Mouse (Mus musculus): Measurements from ENCODE around the gene Rbfox1. TPM values are rescaled to one million over a fixed set of nuclear protein-coding genes. Genes with fewer than 3 reads are reported as not detected.

The Rbfox1 gene
- total and polyA plus RNA-seq, 3 experiments = not detected

DNA sequence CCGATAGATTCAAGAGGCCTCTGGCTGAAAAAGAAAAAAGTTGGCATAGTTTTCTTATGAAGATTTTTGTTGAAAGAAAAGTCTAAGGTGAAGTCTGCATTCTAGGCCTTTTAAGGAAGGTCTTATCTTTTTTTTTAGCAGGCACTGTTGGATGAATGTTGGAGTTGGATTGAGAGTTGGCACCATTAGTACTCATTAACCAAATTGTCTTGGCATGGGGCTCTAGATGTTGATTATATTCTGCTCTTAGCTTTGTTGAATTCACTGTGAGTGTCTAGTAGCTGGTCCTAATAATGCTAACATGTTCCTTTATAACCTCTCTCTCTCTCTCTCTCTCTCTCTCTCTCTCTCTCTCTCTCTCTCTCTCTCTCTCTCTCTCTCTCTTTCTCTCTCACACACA, 731.4 kb downstream of the Rbfox1 start:
- no peaks in the 10 kb centered on the region for H3K36me3 ChIP-seq (ENCODE audit: control insufficient read depth in 1 of 2, insufficient read depth in 2 of 2, low read length in 2 of 2)
- no peaks in the 10 kb centered on the region for H3K27me3 ChIP-seq (ENCODE audit: control insufficient read depth in 1 of 2, insufficient read depth in 2 of 2, low read length in 2 of 2)
- no peak for DNase-seq (ENCODE audit: low read depth, low spot score)
- H3K4me1 ChIP-seq (ENCODE audit: control insufficient read depth in 1 of 2, insufficient read depth in 2 of 2, low read length in 2 of 2) = no peaks in the 10 kb centered on the region
- no peak overlapping the region for H3K4me3 ChIP-seq (ENCODE audit: control insufficient read depth in 1 of 2, insufficient read depth in 1 of 2, low read depth in 2 of 2, low read length in 2 of 2)
- no peak overlapping the region for H3K27ac ChIP-seq (ENCODE audit: control insufficient read depth, low read depth, low read length)
- TF ChIP-seq ELF1 (IDR thresholded peaks at IDR 0.05; ENCODE audit: low read depth, low read length) (no peak), E2F4 (IDR thresholded peaks at IDR 0.05; ENCODE audit: borderline replicate concordance, low read depth, low read length) (no peak), NELFE (IDR thresholded peaks at IDR 0.05; ENCODE audit: low read depth, low read length) (no peak), TAL1 (IDR thresholded peaks at IDR 0.05; ENCODE audit: low read length) (no peak), NRF1 (IDR thresholded peaks at IDR 0.05; ENCODE audit: insufficient read depth, low read depth, low read length, poor library complexity, severe bottlenecking) (no peak), TCF12 (IDR thresholded peaks at IDR 0.05; ENCODE audit: low read depth, low read length) (no peak), POLR2AphosphoS2 (IDR thresholded peaks at IDR 0.05; ENCODE audit: low read length) (no peak), SMC3 (IDR thresholded peaks at IDR 0.05; ENCODE audit: low read depth, low read length) (no peak), CTCF (IDR thresholded peaks at IDR 0.05 in 2 of 3, conservative IDR thresholded peaks at IDR 0.05 in 1 of 3; ENCODE audit: control insufficient read depth in 1 of 3, insufficient read depth in 1 of 3, low read depth in 2 of 3, low read length in 3 of 3, poor library complexity in 1 of 3, severe bottlenecking in 1 of 3) (no peak), RAD21 (IDR thresholded peaks at IDR 0.05; ENCODE audit: low read depth, low read length) (no peak), HCFC1 (IDR thresholded peaks at IDR 0.05; ENCODE audit: low read depth, low read length) (no peak), ETS1 (IDR thresholded peaks at IDR 0.05; ENCODE audit: low read depth, low read length) (no peak), ZMIZ1 (IDR thresholded peaks at IDR 0.05; ENCODE audit: low read depth, low read length) (no peak), MAZ (IDR thresholded peaks at IDR 0.05; ENCODE audit: low read depth, low read length) (no peak), TBP (IDR thresholded peaks at IDR 0.05; ENCODE audit: low read depth, low read length) (no peak), USF1 (IDR thresholded peaks at IDR 0.05; ENCODE audit: low read depth, low read length) (no peak), JUND (IDR thresholded peaks at IDR 0.05; ENCODE audit: low read depth, low read length) (no peak)
- H3K79me2 ChIP-seq (ENCODE audit: control insufficient read depth, insufficient read depth, low read length, poor library complexity) = no peaks in the 10 kb centered on the region
- H3K9ac ChIP-seq (ENCODE audit: control insufficient read depth, low read depth, low read length, poor library complexity, severe bottlenecking) = no peak overlapping the region
- H3K9me3 ChIP-seq (replicated peaks; ENCODE audit: insufficient read depth, low read length) = no peaks in the 10 kb centered on the region

DNA sequence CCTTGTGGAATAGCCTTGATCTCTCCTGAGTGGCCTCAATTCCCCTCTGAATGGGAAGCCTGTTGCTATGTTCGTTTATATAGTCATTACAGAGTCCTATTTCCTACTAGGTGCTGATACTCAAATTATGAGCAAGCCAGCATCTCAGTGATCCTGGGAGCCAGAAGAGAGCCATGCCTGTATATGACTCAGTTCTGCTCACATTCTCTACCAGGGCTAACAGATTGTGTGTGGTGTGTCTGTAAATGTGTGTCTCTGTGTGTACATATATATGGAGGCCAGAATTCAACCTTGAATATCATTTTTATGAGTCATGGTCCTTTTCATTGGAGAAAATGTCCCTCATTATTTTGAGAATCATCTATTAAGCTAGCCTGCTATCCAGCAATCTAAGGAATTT, 755.2 kb downstream of the Rbfox1 start:
- Histone ChIP-seq H3K4me3 (ENCODE audit: control insufficient read depth in 1 of 2, insufficient read depth in 1 of 2, low read depth in 2 of 2, low read length in 2 of 2) (no peak overlapping the region), H3K27me3 (ENCODE audit: control insufficient read depth in 1 of 2, insufficient read depth in 2 of 2, low read length in 2 of 2) (no peaks in the 10 kb centered on the region), H3K27ac (ENCODE audit: control insufficient read depth, low read depth, low read length) (no peak overlapping the region), H3K36me3 (ENCODE audit: control insufficient read depth in 1 of 2, insufficient read depth in 2 of 2, low read length in 2 of 2) (no peaks in the 10 kb centered on the region), H3K9ac (ENCODE audit: control insufficient read depth, low read depth, low read length, poor library complexity, severe bottlenecking) (no peak overlapping the region), H3K4me1 (ENCODE audit: control insufficient read depth in 1 of 2, insufficient read depth in 2 of 2, low read length in 2 of 2) (no peaks in the 10 kb centered on the region), H3K79me2 (ENCODE audit: control insufficient read depth, insufficient read depth, low read length, poor library complexity) (no peaks in the 10 kb centered on the region), H3K9me3 (replicated peaks; ENCODE audit: insufficient read depth, low read length) (no peaks in the 10 kb centered on the region)
- DNase-seq (ENCODE audit: low read depth, low spot score) = no peak
- TF ChIP-seq ZKSCAN1 (IDR thresholded peaks at IDR 0.05; ENCODE audit: low read depth, low read length) (no peak), ZC3H11A (IDR thresholded peaks at IDR 0.05; ENCODE audit: low read depth, low read length) (no peak), BHLHE40 (IDR thresholded peaks at IDR 0.05; ENCODE audit: borderline replicate concordance, low read depth, low read length) (no peak), GATA1 (IDR thresholded peaks at IDR 0.05; ENCODE audit: low read depth, low read length) (no peak), RAD21 (IDR thresholded peaks at IDR 0.05; ENCODE audit: low read depth, low read length) (no peak), NELFE (IDR thresholded peaks at IDR 0.05; ENCODE audit: low read depth, low read length) (no peak), ZMIZ1 (IDR thresholded peaks at IDR 0.05; ENCODE audit: low read depth, low read length) (no peak), MYB (IDR thresholded peaks at IDR 0.05; ENCODE audit: low read depth, low read length) (no peak), TBP (IDR thresholded peaks at IDR 0.05; ENCODE audit: low read depth, low read length) (no peak), CHD2 (IDR thresholded peaks at IDR 0.05; ENCODE audit: low read length) (no peak), MYC (IDR thresholded peaks at IDR 0.05; ENCODE audit: low read depth, low read length) (no peak), POLR2AphosphoS5 (IDR thresholded peaks at IDR 0.05; ENCODE audit: borderline replicate concordance, low read depth, low read length) (no peak), TAL1 (IDR thresholded peaks at IDR 0.05; ENCODE audit: low read length) (no peak), UBTF (IDR thresholded peaks at IDR 0.05; ENCODE audit: borderline replicate concordance, insufficient read depth, low read depth, low read length) (no peak)
